Mouse (Mus musculus): ENCODE results near the gene Trim17.

Gene Trim17

DNA sequence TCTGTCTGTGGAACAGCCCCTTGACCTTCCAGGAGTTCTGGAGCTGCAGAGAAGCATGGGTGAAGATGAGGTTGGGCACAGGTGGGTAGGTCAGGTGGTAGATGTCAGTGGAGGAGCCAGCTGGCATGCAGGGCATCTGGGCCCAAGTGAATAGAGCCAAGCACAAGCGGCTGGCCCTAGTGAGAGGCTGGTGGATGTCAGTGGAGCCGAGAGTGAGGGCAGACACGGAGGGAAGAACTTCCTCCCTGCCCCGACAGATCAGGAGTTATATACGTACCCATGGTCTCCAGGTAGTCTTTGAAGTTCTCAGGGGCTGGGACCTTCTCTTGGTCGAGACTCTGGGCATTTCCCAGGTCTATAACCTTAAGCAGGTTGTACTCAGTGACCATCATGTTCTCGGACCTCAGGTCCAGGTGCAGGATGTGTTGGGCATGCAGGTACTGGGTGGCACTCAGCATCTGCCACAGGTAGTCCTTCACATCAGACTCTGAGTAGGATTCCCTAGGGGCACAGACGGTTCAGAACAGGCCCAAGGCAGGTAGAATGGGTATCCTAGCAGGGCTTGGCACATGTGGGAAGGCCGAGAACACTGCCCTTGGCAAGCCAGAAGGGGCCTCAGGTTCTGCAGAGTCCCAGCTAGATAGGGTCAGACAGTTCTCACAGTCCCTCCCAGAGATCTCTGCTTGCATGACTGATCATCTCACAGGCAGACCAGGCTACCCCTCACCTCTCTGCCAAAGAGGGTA, 40.7 kb downstream of the Trim17 start:
- no peak for DNase-seq

DNA sequence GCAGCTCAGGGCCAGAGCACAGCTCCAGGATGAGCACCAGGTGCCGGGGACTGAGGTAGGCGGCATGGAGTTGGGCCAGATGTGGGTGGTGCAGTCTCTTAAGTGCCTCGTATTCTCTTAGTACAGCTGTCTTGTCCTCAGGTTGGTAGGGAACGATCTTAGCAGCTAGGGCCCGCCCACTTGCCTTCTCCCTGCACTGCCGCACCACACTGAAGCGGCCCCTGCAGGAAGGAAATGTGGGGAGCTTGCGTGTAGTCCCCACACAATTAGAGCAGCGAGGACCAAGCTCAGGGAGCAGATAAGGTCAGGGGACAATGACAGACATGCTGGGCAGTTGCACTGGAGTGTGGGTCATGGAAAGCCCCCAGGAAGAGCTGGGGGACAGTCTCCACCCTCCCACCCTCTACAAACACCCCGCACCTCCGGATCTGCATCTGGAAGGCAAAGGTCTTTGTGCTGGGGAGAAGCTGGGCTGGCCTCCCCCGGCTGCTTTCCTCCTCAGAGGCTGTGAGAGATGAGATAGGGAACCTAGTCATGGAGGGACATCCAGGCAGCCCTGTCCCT, 41.4 kb downstream of the Trim17 start:
- no peak for DNase-seq

DNA sequence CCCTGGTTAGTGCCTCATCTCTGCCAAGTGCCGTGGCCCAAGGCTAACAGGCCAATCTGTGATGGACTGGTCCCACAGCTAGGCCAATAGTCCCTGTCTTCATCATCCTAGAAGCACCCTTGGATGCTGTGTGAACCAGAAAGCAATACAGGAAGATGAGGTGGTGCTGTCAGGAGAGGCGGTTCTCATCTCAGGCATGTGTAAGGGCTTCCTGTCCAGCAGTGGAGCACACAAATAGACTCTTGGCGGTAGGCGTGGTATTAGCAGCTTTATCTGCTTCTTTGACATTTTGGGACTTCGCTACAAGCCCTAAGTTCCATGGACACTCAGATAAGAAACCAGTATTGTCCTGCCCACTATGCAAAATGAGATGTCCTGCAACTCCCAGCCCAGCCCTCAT, 43.1 kb downstream of the Trim17 start:
- no peak for DNase-seq

DNA sequence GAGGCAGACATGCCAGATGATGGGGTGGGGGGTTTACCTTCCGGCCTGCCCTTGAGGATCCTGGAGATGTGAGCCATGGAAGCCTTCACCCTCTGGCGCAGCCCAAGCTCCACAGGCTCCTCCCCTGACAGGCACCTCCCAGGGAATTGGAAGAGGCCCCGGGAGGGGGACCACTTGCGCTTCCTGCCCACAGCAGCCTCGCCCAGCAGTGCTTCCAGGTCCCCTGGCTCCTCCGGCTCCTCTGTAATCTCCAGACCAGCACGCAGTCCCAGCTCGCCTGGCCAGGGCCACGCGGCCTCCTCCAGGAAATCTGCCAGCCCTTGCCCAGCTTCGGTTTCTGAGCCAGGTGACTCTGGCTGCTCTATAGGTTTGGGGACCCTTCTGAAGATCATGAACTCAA, 44.7 kb downstream of the Trim17 start:
- no peak for DNase-seq

DNA sequence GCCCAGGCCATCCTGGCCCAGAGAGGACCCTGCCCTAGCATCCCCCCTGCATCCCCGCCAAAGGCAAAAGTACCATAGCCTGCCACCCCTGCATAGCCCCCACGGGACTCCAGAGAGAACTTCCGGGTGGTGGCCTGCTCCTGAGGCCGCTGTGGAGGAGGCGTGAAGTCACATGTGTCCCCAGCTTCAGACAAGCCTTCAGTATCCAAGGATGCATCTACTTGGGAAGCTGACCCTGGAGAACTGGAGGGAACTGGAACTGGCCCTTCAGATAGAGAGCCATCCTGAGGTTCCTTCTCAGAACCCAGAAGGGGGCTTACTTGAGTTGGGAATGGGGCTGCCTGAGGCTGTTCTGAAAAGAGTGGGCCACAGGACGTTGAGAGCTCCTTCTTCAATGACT, 45.3 kb downstream of the Trim17 start:
- no peak for DNase-seq

DNA sequence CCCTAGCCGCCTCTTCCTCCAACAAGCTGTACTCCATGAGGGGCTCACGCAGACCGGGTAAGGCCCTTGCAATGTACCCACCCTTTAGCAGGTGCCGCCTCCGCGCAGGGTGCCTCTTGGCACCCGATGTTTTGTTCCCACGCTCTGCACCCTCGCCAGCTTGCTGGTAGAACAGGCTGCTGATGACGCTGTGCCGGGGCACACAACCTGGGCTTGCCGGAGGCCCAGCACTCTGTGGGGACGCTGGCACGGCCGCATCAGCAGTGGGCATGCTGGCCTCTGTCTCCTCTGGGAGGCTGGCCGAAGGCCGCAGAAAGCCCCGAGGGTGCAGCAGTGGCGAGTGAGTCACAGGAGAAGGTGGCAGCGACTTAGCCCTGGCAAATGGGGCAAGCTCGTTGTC, 46.1 kb downstream of the Trim17 start:
- no peak for DNase-seq

DNA sequence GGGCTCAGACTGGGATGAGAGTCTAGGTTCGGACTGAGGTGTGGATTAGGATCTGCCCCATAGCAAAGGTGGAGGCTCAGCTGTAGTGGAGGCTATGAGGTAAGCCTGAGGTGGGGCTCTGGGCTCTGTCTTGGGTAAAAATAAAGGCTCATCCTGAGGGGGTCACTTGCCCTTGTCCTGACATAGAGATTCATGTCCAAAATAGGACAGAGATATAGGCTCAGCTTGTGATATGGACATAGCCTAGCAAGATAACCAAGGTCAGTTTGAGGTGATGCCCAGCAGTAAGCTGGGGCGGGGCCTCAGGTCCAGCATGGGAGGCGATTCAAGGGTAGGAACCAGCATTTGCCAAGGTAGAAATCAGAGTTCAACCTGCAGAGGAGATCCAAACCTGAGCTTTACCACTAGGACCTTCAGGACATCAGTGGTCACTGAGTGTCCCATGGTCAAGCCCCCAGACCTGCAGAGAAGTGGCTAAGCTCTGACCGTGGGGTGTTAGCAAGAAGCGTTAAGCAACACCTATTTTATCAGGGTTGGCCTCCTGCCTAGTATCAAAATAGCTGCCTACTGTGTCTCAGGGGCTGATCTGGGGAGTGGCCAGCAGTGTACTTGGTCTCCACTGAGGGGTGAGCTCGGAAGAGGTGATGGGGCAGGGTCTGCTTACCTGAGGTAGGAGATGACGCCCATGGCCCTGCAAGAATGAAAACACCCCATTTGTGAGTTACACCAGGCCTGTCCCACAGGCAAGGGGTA, 48.0 kb downstream of the Trim17 start:
- no peak for DNase-seq

DNA sequence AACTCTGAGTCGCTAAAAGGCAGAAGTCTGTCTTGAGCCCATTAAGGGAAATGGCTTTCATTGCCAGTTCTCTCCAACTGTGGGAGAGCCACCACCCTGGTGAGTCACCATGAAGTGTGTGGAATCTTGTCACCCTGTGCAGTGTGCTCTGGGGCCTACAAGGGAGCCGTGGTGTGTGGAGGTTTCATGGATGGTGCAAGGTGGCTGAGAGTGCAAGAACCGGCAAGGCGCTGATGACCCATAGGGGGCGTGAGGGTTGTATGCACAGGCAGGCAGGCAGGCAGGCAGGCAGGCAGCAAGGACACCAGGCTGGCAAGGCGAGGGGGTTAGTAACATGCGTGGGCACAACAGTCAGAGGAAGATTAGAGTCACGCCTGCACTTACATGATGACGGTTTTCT, 60.6 kb downstream of the Trim17 start:
- DNase-seq = peak; percentile 59
